Mouse (Mus musculus) hindbrain, embryonic 14.5 days (tissue): Measurements from ENCODE around the gene Kifc5b. TPM values are rescaled to one million over a fixed set of nuclear protein-coding genes. Genes with fewer than 3 reads are reported as not detected.

Experiments used
- ATAC-seq: fragments of 200-750 bp; cut with Nextera tagmentation; 2 replicates; pipeline ENCODE4 v1.8.0; 2017; ENCODE audit warnings: moderate number of reproducible peaks, mild to moderate bottlenecking, moderate TSS enrichment, moderate library complexity; ENCODE audit not compliant: low FRiP score
- DNase-seq: peaks from one replicate; pipeline ENCODE4 v3.0.0-alpha.2; 2015; ENCODE audit warnings: low spot score
- H3K27ac ChIP-seq: fragments of 300-500 bp; sonication (generic); 2 replicates; pipeline ENCODE4 v1.5.1; 2014; ENCODE audit warnings: mild to moderate bottlenecking, moderate library complexity
- H3K27me3 ChIP-seq: fragments of 300-500 bp; sonication (generic); 2 replicates; pipeline ENCODE4 v1.6.1; 2014; ENCODE audit warnings: mild to moderate bottlenecking, low read length, mixed read lengths; ENCODE audit not compliant: control insufficient read depth, insufficient read depth
- H3K36me3 ChIP-seq: fragments of 300-500 bp; sonication (generic); replicated peaks from 2 replicates; pipeline ENCODE4 v1.6.1; 2014; ENCODE audit not compliant: control insufficient read depth, insufficient read depth
- H3K4me1 ChIP-seq: fragments of 300-500 bp; sonication (generic); replicated peaks from 2 replicates; pipeline ENCODE4 v1.6.1; 2014; ENCODE audit warnings: antibody characterized with exemption, low read length, mixed read lengths; ENCODE audit not compliant: control insufficient read depth, insufficient read depth
- H3K4me2 ChIP-seq: fragments of 300-500 bp; sonication (generic); replicated peaks from 2 replicates; pipeline ENCODE4 v1.6.1; 2014; ENCODE audit warnings: mild to moderate bottlenecking, moderate library complexity
- H3K4me3 ChIP-seq: fragments of 300-500 bp; sonication (generic); replicated peaks from 2 replicates; pipeline ENCODE4 v1.5.1; 2014; ENCODE audit warnings: mild to moderate bottlenecking, low read length
- H3K9ac ChIP-seq: fragments of 300-500 bp; sonication (generic); 2 replicates; pipeline ENCODE4 v1.6.1; 2014
- H3K9me3 ChIP-seq: fragments of 300-500 bp; sonication (generic); 2 replicates; pipeline ENCODE4 v1.6.1; 2016; ENCODE audit warnings: low read length; ENCODE audit not compliant: control insufficient read depth
- WGBS: fragments of 180-500 bp; shearing (Covaris S2); extraction: QIAGEN DNeasy Blood & Tissue Kit; methylation state at CpG from one replicate; pipeline ENCODE4 v1.1.7; 2014; 5-methylcytosine and 5-hydroxymethylcytosine counted together
- polyA plus RNA-seq: library from polyadenylated mRNA; unstranded; fragments of >200 nt; fragmentation: Nextera tagmentation; extraction: Ambion mirVana; gene quantifications from 2 replicates; pipeline ENCODE4 v1.2.1, GENCODE M21; 2014

The Kifc5b gene
- polyA plus RNA-seq, 1 experiment from 2014 or later = 0.90 TPM

DNA sequence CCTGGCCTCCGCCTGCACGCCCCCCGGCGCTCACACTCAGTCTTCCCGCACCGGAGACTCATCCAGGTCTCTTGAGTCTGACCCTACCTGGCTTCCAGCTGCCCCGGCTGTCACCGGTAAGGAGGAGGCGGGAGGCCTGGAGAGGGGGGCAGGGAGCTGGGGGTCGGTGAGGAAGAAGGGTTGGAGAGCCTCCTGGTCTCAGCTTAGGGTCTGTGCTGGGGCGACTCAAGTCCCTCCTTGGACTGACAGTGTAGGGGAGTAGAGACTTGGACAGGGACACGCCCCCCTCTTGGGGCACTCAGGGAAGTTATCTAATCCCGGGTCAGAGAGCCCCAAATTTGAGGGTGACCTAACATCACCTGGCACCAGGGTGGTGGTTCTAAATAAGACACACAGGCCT lies 16.5 kb downstream of the Kifc5b start:
- Histone ChIP-seq H3K36me3 (peaks cover 27% of the 10 kb centered on the region), H3K4me3 (peak overlapping the region; percentile 79), H3K4me2 (peak overlapping the region; percentile 94), H3K9me3 (no peaks in the 10 kb centered on the region), H3K9ac (peak overlapping the region; percentile 87), H3K27ac (peak overlapping the region; percentile 88), H3K4me1 (peaks cover 17% of the 10 kb centered on the region), H3K27me3 (no peaks in the 10 kb centered on the region)
- 8% methylated on average over 13 of the region's 13 CpGs for WGBS
- ATAC-seq (peak; percentile 15; the same call in 1 of the 2 replicates), DNase-seq (no peak)

DNA sequence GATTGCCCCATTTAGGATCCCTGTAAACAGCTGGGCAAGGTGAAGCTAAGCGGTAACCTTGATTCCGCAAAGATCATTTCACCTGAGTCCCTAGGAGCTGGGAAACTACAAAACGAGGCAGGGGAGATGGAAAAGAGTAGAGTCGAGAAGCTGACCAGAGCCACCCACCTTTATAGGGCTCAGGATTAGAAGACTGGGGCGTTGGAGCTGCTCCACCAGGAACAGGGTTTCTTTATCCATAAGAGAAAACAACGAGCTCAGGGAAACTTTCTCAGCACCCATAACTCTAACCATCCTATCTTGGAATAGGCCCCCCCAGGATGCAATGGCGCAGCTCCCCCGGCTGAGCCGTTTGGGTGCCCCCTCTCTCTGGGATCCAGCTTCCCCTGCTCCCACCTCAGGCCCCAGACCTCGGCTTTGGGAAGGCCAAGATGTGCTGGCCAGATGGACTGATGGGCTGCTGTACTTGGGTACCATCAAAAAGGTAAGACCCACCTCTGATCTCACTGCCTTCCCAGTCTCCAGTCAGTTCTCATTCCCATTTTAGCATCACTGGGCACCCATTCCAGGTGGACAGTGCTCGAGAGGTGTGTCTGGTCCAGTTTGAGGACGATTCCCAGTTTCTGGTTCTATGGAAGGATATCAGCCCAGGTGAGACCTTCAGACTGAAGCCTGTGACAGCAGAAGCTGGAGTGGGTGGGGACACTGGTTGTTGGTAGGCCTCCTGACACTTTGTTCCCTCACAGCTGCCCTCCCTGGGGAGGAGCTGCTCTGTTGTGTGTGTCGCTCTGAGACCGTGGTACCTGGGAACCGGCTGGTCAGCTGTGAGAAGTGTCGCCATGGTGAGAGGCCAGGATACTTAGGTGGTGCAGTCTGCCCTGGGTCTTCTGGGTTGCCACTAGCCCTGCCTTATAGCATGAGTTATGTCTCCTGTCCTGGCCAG lies 17.3 kb downstream of the Kifc5b start:
- Histone ChIP-seq H3K27ac (no peak overlapping the region), H3K36me3 (peaks cover 27% of the 10 kb centered on the region), H3K4me1 (peaks cover 22% of the 10 kb centered on the region), H3K4me2 (peak overlapping the region; percentile 94), H3K9ac (peak overlapping the region; percentile 87), H3K27me3 (no peaks in the 10 kb centered on the region), H3K9me3 (no peaks in the 10 kb centered on the region), H3K4me3 (peak overlapping the region; percentile 79)
- DNase-seq (no peak), ATAC-seq (no peak)
- 86% methylated on average over 16 of the region's 16 CpGs for WGBS

DNA sequence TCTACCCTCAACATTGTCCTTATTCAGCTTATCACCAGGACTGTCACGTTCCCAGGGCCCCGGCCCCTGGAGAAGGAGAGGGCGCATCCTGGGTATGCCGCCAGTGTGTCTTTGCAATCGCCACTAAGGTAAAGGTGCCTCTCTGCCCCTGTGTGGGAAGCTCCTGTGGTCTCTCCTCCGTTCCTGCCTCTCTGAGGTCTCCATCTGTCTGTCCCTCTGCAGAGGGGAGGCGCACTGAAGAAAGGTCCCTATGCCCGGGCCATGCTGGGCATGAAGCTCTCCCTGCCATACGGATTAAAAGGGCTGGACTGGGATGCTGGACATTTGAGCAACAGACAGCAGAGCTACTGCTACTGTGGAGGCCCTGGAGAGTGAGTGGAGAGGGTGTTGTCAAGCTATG lies 18.1 kb downstream of the Kifc5b start:
- ATAC-seq (no peak), DNase-seq (no peak)
- H3K4me1 ChIP-seq = peaks cover 25% of the 10 kb centered on the region
- no peaks in the 10 kb centered on the region for H3K9me3 ChIP-seq
- no peak overlapping the region for H3K27ac ChIP-seq
- H3K36me3 ChIP-seq = peaks cover 27% of the 10 kb centered on the region
- no peak overlapping the region for H3K9ac ChIP-seq
- no peak overlapping the region for H3K4me3 ChIP-seq
- WGBS = 96% methylated on average over 9 of the region's 9 CpGs
- H3K4me2 ChIP-seq = no peak overlapping the region
- no peaks in the 10 kb centered on the region for H3K27me3 ChIP-seq

- Histone ChIP-seq H3K4me1 (peaks cover 35% of the 10 kb centered on the region), H3K9ac (no peak overlapping the region), H3K4me3 (no peak overlapping the region), H3K9me3 (no peaks in the 10 kb centered on the region), H3K27me3 (no peaks in the 10 kb centered on the region), H3K4me2 (no peak overlapping the region), H3K36me3 (peaks cover 27% of the 10 kb centered on the region), H3K27ac (no peak overlapping the region)
- no peak for ATAC-seq
- DNase-seq = no peak
- WGBS = 86% methylated on average over 12 of the region's 12 CpGs
Observed at GRCm38 (mm10) chr17:26936453-26936852, 19.6 kb downstream of the Kifc5b start.

GRCm38 (mm10) chr17:26936921-26937695 lies 20.2 kb downstream of the Kifc5b start:
- Histone ChIP-seq H3K9ac (no peak overlapping the region), H3K27me3 (no peaks in the 10 kb centered on the region), H3K4me2 (no peak overlapping the region), H3K4me3 (no peak overlapping the region), H3K36me3 (peaks cover 27% of the 10 kb centered on the region), H3K27ac (no peak overlapping the region), H3K4me1 (peaks cover 35% of the 10 kb centered on the region), H3K9me3 (no peaks in the 10 kb centered on the region)
- DNase-seq = peak; percentile 6
- ATAC-seq = no peak
- WGBS = 90% methylated on average over 15 of the region's 15 CpGs

- ATAC-seq (no peak), DNase-seq (no peak)
- peak overlapping the region; percentile 57 for H3K4me3 ChIP-seq
- H3K27me3 ChIP-seq = no peaks in the 10 kb centered on the region
- no peaks in the 10 kb centered on the region for H3K9me3 ChIP-seq
- H3K9ac ChIP-seq = peak overlapping the region; percentile 66
- peak overlapping the region; percentile 82; the same call in 1 of the 2 replicates for H3K27ac ChIP-seq
- peak overlapping the region; percentile 94 for H3K4me2 ChIP-seq
- H3K4me1 ChIP-seq = peaks cover 42% of the 10 kb centered on the region
- 65% methylated on average over 16 of the region's 16 CpGs for WGBS
- peaks cover 27% of the 10 kb centered on the region for H3K36me3 ChIP-seq
Observed at GRCm38 (mm10) chr17:26937883-26938695, 21.2 kb downstream of the Kifc5b start.

- H3K27ac ChIP-seq = peak overlapping the region; percentile 82
- peaks cover 37% of the 10 kb centered on the region for H3K4me1 ChIP-seq
- DNase-seq (no peak), ATAC-seq (no peak)
- under 1% methylated on average over 21 of the region's 22 CpGs for WGBS
- no peaks in the 10 kb centered on the region for H3K27me3 ChIP-seq
- H3K4me3 ChIP-seq = peak overlapping the region; percentile 57
- no peaks in the 10 kb centered on the region for H3K9me3 ChIP-seq
- peaks cover 27% of the 10 kb centered on the region for H3K36me3 ChIP-seq
- H3K4me2 ChIP-seq = peak overlapping the region; percentile 94
- H3K9ac ChIP-seq = peak overlapping the region; percentile 66
Observed at GRCm38 (mm10) chr17:26938731-26939130, 21.8 kb downstream of the Kifc5b start.

DNA sequence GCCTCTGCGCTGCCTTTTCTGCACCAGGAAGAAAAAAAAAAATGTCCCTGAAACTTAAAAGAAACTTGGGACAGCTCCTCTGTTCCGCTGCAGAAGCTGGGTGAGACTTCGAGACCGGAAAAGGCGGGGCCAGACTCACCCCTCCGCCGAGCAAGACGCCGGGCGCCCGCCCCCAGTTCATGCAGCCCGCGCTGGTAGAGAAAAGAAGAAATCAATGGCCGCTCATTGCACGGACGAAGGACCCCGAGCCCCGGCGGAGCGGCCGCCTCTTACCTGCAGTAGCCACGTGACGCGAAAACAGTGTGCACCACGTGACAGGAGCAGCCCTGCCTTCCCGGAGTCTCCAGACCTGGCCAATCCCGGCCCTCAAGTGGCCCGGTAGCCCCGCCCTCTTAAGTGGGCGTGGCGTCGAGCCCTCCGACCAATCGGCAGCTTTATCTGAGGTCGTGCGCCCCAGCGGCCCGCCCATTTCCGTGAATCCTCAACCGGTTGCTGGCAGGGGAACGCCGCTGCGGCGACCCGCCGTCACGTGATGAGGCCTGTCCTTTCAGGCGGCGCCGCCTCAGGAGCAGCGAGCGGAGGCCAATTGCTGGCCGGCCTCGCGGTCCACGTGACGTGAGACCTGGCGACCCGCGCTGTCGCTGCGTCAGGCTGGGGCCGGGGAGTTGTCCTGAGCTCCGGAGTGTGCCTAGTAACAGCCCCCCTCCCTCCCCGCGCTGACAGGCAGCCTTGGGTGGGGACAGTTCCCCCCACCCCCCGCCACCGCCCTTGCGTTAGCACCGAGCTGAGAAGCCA lies 22.5 kb downstream of the Kifc5b start, which contains the start of gene Cuta:
Gene Cuta, minus strand, starts transcription at position 392 of the 795 bp plus-strand sequence.
- H3K36me3 ChIP-seq = peaks cover 27% of the 10 kb centered on the region
- peak within 1 kb of the TSS; percentile 80 for H3K9ac ChIP-seq
- peak; percentile 95 for ATAC-seq
- peak within 1 kb of the TSS; percentile 98 for H3K27ac ChIP-seq
- peak; percentile 100 for DNase-seq
- peaks cover 31% of the 10 kb centered on the region for H3K4me1 ChIP-seq
- peak within 1 kb of the TSS; percentile 57 for H3K4me3 ChIP-seq
- under 1% methylated on average over 70 of the region's 70 CpGs for WGBS
- peak within 1 kb of the TSS; percentile 94 for H3K4me2 ChIP-seq
- H3K27me3 ChIP-seq = no peaks in the 10 kb centered on the region
- no peaks in the 10 kb centered on the region for H3K9me3 ChIP-seq
